Mouse (Mus musculus) cerebellum, adult 2 months (tissue): ENCODE data around the gene Serpina10.

ENCODE experiments used
- CTCF ChIP-seq: fragments of 200-500 bp; IDR thresholded peaks from 2 replicates; pipeline ENCODE4 v1.5.1; 2011; ENCODE audit warnings: low read depth, mild to moderate bottlenecking, control low read depth, low read length, moderate library complexity, borderline replicate concordance; ENCODE audit not compliant: insufficient read depth
- POLR2A ChIP-seq: fragments of 200-500 bp; IDR thresholded peaks from 2 replicates; pipeline ENCODE4 v1.6.1; 2011; ENCODE audit warnings: low read length, control low read depth, borderline replicate concordance; ENCODE audit not compliant: insufficient read depth

DNA sequence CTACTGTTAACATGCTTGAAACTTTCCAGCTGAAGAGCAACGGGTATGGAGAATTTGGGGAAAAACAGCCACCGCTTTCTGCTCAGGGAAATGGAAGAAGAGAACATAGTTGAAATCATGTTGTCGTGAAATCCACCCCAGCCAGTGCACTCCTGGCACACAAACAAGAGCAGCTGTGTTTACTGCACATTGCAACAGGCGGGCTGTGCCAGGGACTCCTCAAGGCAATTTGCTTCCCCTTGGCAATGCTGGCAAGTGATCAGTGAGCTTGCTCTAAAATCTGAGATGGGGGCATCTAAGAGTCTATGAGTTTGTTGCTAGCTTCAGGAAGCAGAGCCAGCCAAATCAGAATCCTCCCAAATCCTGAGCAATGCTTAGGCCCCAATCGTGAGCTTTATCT lies 39.1 kb upstream of the Serpina10 start:
- TF ChIP-seq CTCF (no peak), POLR2A (no peak)
